Mouse (Mus musculus): ENCODE measurements at regions not wholly inside any gene's neighbourhood (a gene's known extent, or its start where the extent isn't known, plus 50 kb on each side); places are given as distances from the start of the nearest gene placed in this dataset.

GRCm38 (mm10) chr13:52278831-52279230, 252.2 kb downstream of the Diras2 start:
- TF ChIP-seq CTCF (IDR thresholded peaks at IDR 0.05; ENCODE audit: low read depth) (no peak), EP300 (optimal IDR thresholded peaks at IDR 0.05) (no peak)
